Mouse (Mus musculus): ENCODE measurements at regions not wholly inside any gene's neighbourhood (a gene's known extent, or its start where the extent isn't known, plus 50 kb on each side); places are given as distances from the start of the nearest gene placed in this dataset.

- TF ChIP-seq POLR2A (IDR thresholded peaks at IDR 0.05; ENCODE audit: extremely low read depth, insufficient read depth, low read length) (no peak), CTCF (IDR thresholded peaks at IDR 0.05; ENCODE audit: low read depth, low read length) (no peak)
Observed at GRCm38 (mm10) chr15:27409856-27410255, 56.6 kb upstream of the Ank start.
